Mouse (Mus musculus): ENCODE data around the gene Sept1. TPM values are rescaled to one million over a fixed set of nuclear protein-coding genes. Genes with fewer than 3 reads are reported as not detected.

Sept1 gene
- polyA plus RNA-seq, 1 experiment from 2014 or later: 39.7 TPM

- ATAC-seq (ENCODE audit: insufficient number of reproducible peaks, insufficient read depth, low FRiP score, low TSS enrichment): no peak
- Histone ChIP-seq H3K36me3 (peaks cover 17% of the 10 kb centered on the region), H3K27ac (peak overlapping the region; percentile 88), H3K27me3 (no peaks in the 10 kb centered on the region), H3K9me3 (no peaks in the 10 kb centered on the region), H3K9ac (peak overlapping the region; percentile 97), H3K4me1 (peaks cover 17% of the 10 kb centered on the region), H3K4me3 (peak overlapping the region; percentile 83), H3K4me2 (replicated peaks) (peak overlapping the region; percentile 99)
- WGBS: under 1% methylated on average over 53 of the region's 53 CpGs
Observed at GRCm38 (mm10) chr7:127207374-127208294, 25.3 kb downstream of the Sept1 start.

- Histone ChIP-seq H3K27ac (no peak overlapping the region), H3K4me2 (replicated peaks) (peak overlapping the region; percentile 99), H3K4me3 (peak overlapping the region; percentile 83), H3K27me3 (no peaks in the 10 kb centered on the region), H3K9ac (peak overlapping the region; percentile 97), H3K9me3 (no peaks in the 10 kb centered on the region), H3K4me1 (peaks cover 17% of the 10 kb centered on the region), H3K36me3 (peaks cover 23% of the 10 kb centered on the region)
- WGBS: 67% methylated on average over 2 of the region's 2 CpGs
- ATAC-seq (ENCODE audit: insufficient number of reproducible peaks, insufficient read depth, low FRiP score, low TSS enrichment): no peak
Observed at GRCm38 (mm10) chr7:127206606-127207005, 26.3 kb downstream of the Sept1 start.

GRCm38 (mm10) chr7:127196484-127196883, 36.4 kb downstream of the Sept1 start:
- H3K27ac ChIP-seq: peak overlapping the region; percentile 91
- peak overlapping the region; percentile 87 for H3K4me2 ChIP-seq (replicated peaks)
- H3K9ac ChIP-seq: peak overlapping the region; percentile 65
- peak overlapping the region; percentile 61 for H3K4me3 ChIP-seq
- ATAC-seq (ENCODE audit: insufficient number of reproducible peaks, insufficient read depth, low FRiP score, low TSS enrichment): no peak
- no peaks in the 10 kb centered on the region for H3K27me3 ChIP-seq
- WGBS: 58% methylated on average over 11 of the region's 11 CpGs
- H3K4me1 ChIP-seq: peaks cover 23% of the 10 kb centered on the region
- peaks cover 78% of the 10 kb centered on the region for H3K36me3 ChIP-seq
- H3K9me3 ChIP-seq: no peaks in the 10 kb centered on the region

GRCm38 (mm10) chr7:127195544-127196295, 37.2 kb downstream of the Sept1 start, which contains the start of gene Cd2bp2:
TSS of gene Cd2bp2 (minus strand) at chr7:127196050.
- Histone ChIP-seq H3K9me3 (no peaks in the 10 kb centered on the region), H3K4me1 (peaks cover 23% of the 10 kb centered on the region), H3K27ac (peak within 1 kb of the TSS; percentile 91), H3K4me2 (replicated peaks) (peak within 1 kb of the TSS; percentile 87), H3K4me3 (peak within 1 kb of the TSS; percentile 61), H3K36me3 (peaks cover 77% of the 10 kb centered on the region), H3K27me3 (no peaks in the 10 kb centered on the region), H3K9ac (peak within 1 kb of the TSS; percentile 77)
- peak; percentile 92 for ATAC-seq (ENCODE audit: insufficient number of reproducible peaks, insufficient read depth, low FRiP score, low TSS enrichment)
- WGBS: under 1% methylated on average over 51 of the region's 51 CpGs

- peaks cover 67% of the 10 kb centered on the region for H3K36me3 ChIP-seq
- peak overlapping the region; percentile 77 for H3K9ac ChIP-seq
- peak overlapping the region; percentile 61 for H3K4me3 ChIP-seq
- no peaks in the 10 kb centered on the region for H3K9me3 ChIP-seq
- H3K27ac ChIP-seq: 0 out of 2 replicates have a peak overlapping the region, but pooled peaks have one; percentile 91
- no peaks in the 10 kb centered on the region for H3K27me3 ChIP-seq
- peak overlapping the region; percentile 87 for H3K4me2 ChIP-seq (replicated peaks)
- 80% methylated on average over 7 of the region's 7 CpGs for WGBS
- ATAC-seq (ENCODE audit: insufficient number of reproducible peaks, insufficient read depth, low FRiP score, low TSS enrichment): no peak
- peaks cover 23% of the 10 kb centered on the region for H3K4me1 ChIP-seq
Observed at GRCm38 (mm10) chr7:127194633-127195029, 38.3 kb downstream of the Sept1 start.

- peak overlapping the region; percentile 77; the same call in 1 of the 2 replicates for H3K9ac ChIP-seq
- H3K4me3 ChIP-seq: peak overlapping the region; percentile 61
- H3K27ac ChIP-seq: no peak overlapping the region
- peaks cover 23% of the 10 kb centered on the region for H3K4me1 ChIP-seq
- peaks cover 61% of the 10 kb centered on the region for H3K36me3 ChIP-seq
- H3K4me2 ChIP-seq (replicated peaks): peak overlapping the region; percentile 87
- 93% methylated on average over 17 of the region's 17 CpGs for WGBS
- no peaks in the 10 kb centered on the region for H3K9me3 ChIP-seq
- no peak for ATAC-seq (ENCODE audit: insufficient number of reproducible peaks, insufficient read depth, low FRiP score, low TSS enrichment)
- H3K27me3 ChIP-seq: no peaks in the 10 kb centered on the region
Observed at GRCm38 (mm10) chr7:127194011-127194632, 38.8 kb downstream of the Sept1 start.

GRCm38 (mm10) chr7:127192989-127193388, 39.9 kb downstream of the Sept1 start:
- Histone ChIP-seq H3K4me3 (no peak overlapping the region), H3K36me3 (peaks cover 50% of the 10 kb centered on the region), H3K4me1 (peaks cover 23% of the 10 kb centered on the region), H3K27me3 (no peaks in the 10 kb centered on the region), H3K4me2 (replicated peaks) (no peak overlapping the region), H3K27ac (no peak overlapping the region), H3K9ac (no peak overlapping the region), H3K9me3 (no peaks in the 10 kb centered on the region)
- 94% methylated on average over 5 of the region's 5 CpGs for WGBS
- ATAC-seq (ENCODE audit: insufficient number of reproducible peaks, insufficient read depth, low FRiP score, low TSS enrichment): no peak

GRCm38 (mm10) chr7:127190672-127191071, 42.3 kb downstream of the Sept1 start:
- ATAC-seq (ENCODE audit: insufficient number of reproducible peaks, insufficient read depth, low FRiP score, low TSS enrichment): no peak
- H3K36me3 ChIP-seq: peaks cover 38% of the 10 kb centered on the region

GRCm38 (mm10) chr7:127188305-127189276, 44.3 kb downstream of the Sept1 start:
- H3K4me2 ChIP-seq (replicated peaks): no peak overlapping the region
- H3K9me3 ChIP-seq: no peaks in the 10 kb centered on the region
- H3K4me1 ChIP-seq: no peaks in the 10 kb centered on the region
- no peaks in the 10 kb centered on the region for H3K27me3 ChIP-seq
- H3K27ac ChIP-seq: no peak overlapping the region
- ATAC-seq (ENCODE audit: insufficient number of reproducible peaks, insufficient read depth, low FRiP score, low TSS enrichment): no peak
- no peak overlapping the region for H3K9ac ChIP-seq
- H3K36me3 ChIP-seq: peaks cover 27% of the 10 kb centered on the region
- 81% methylated on average over 17 of the region's 17 CpGs for WGBS
- no peak overlapping the region for H3K4me3 ChIP-seq

More at GRCm38 (mm10) chr7:127190672-127191071, 42.3 kb downstream of the Sept1 start:
- H3K4me1 ChIP-seq: peaks cover 13% of the 10 kb centered on the region
- 87% methylated on average over 6 of the region's 6 CpGs for WGBS
- H3K4me2 ChIP-seq (replicated peaks): no peak overlapping the region
- no peak overlapping the region for H3K27ac ChIP-seq
- no peak overlapping the region for H3K9ac ChIP-seq
- H3K9me3 ChIP-seq: no peaks in the 10 kb centered on the region
- no peaks in the 10 kb centered on the region for H3K27me3 ChIP-seq
- no peak overlapping the region for H3K4me3 ChIP-seq

- Histone ChIP-seq H3K36me3 (peaks cover 14% of the 10 kb centered on the region), H3K4me1 (no peaks in the 10 kb centered on the region), H3K9me3 (no peaks in the 10 kb centered on the region), H3K27ac (no peak overlapping the region), H3K4me3 (no peak overlapping the region), H3K9ac (no peak overlapping the region), H3K4me2 (replicated peaks) (no peak overlapping the region), H3K27me3 (no peaks in the 10 kb centered on the region)
- no peak for ATAC-seq (ENCODE audit: insufficient number of reproducible peaks, insufficient read depth, low FRiP score, low TSS enrichment)
- 67% methylated on average over 10 of the region's 10 CpGs for WGBS
Observed at GRCm38 (mm10) chr7:127187351-127187750, 45.6 kb downstream of the Sept1 start.
